Mouse (Mus musculus) lung, postnatal 0 days (tissue): ENCODE measurements around the gene Setd3.

Experiments used
- CTCF ChIP-seq: IDR thresholded peaks from 2 replicates; pipeline ENCODE4 v1.5.1; 2016; ENCODE audit warnings: antibody characterized with exemption, mild to moderate bottlenecking
- EP300 ChIP-seq: IDR thresholded peaks from 2 replicates; pipeline ENCODE4 v1.6.1; 2016; ENCODE audit warnings: antibody characterized with exemption, mild to moderate bottlenecking, control low read depth

DNA sequence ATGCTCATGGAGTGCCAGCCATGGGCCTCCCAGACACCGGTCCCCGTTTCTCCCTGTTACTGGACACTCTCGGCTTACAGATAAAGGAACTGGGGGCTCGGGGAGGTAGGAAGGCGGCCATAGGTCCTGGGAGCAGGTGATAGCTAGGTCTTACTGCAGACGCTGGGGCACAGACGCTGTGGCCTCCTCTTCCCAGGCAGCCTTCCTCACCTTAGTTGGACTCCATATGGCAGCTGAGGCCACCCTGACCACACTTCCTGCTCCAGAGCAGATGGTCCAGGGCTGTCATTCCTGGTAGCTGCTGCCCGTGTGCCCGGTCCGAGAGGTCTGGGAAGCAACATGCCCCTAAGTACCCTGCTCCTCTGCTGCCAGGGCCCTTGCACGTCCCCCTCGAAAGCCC, 47.8 kb upstream of the Setd3 start:
- no peak for TF ChIP-seq CTCF
- no peak for TF ChIP-seq EP300
